Mouse (Mus musculus) kidney, embryonic 15.5 days (tissue): Measurements from ENCODE around the gene Gm10518. TPM values are rescaled to one million over a fixed set of nuclear protein-coding genes. Genes with fewer than 3 reads are reported as not detected.

Source experiments
- ATAC-seq: fragments of 200-750 bp; cut with Nextera tagmentation; replicated peaks from 2 replicates; pipeline ENCODE4 v1.8.0; 2017; ENCODE audit warnings: moderate TSS enrichment; ENCODE audit not compliant: low FRiP score
- H3K27ac ChIP-seq: fragments of 300-500 bp; sonication (generic); 2 replicates; pipeline ENCODE4 v1.5.1; 2015; ENCODE audit warnings: mild to moderate bottlenecking, inconsistent platforms
- H3K27me3 ChIP-seq: fragments of 300-500 bp; sonication (generic); 2 replicates; pipeline ENCODE4 v1.6.1; 2015; ENCODE audit warnings: inconsistent platforms
- H3K36me3 ChIP-seq: fragments of 300-500 bp; sonication (generic); 2 replicates; pipeline ENCODE4 v1.6.1; 2015; ENCODE audit warnings: inconsistent platforms
- H3K4me1 ChIP-seq: fragments of 300-500 bp; sonication (generic); 2 replicates; pipeline ENCODE4 v1.6.1; 2015; ENCODE audit warnings: inconsistent platforms
- H3K4me2 ChIP-seq: fragments of 300-500 bp; sonication (generic); 2 replicates; pipeline ENCODE4 v1.6.1; 2015; ENCODE audit warnings: moderate library complexity, mild to moderate bottlenecking, inconsistent platforms
- H3K4me3 ChIP-seq: fragments of 300-500 bp; sonication (generic); replicated peaks from 2 replicates; pipeline ENCODE4 v1.5.1; 2015; ENCODE audit warnings: mild to moderate bottlenecking, inconsistent platforms
- H3K9ac ChIP-seq: fragments of 300-500 bp; sonication (generic); 2 replicates; pipeline ENCODE4 v1.6.1; 2015; ENCODE audit warnings: mild to moderate bottlenecking, inconsistent platforms
- H3K9me3 ChIP-seq: fragments of 300-500 bp; sonication (generic); replicated peaks from 2 replicates; pipeline ENCODE4 v1.6.1; 2016; ENCODE audit warnings: inconsistent platforms
- WGBS: fragments of 180-500 bp; shearing (Covaris S2); methylation state at CpG from one replicate; pipeline ENCODE4 v1.1.7; 2015; ENCODE audit warnings: mixed read lengths; 5-methylcytosine and 5-hydroxymethylcytosine counted together
- polyA plus RNA-seq: library from polyadenylated mRNA; unstranded; fragments of >200 nt; fragmentation: Nextera tagmentation; extraction: Ambion mirVana; gene quantifications from 2 replicates; pipeline ENCODE4 v1.2.1, GENCODE M21; 2015

Gene Gm10518
- polyA plus RNA-seq, 1 experiment from 2014 or later, result not detected

GRCm38 (mm10) chr1:179836426-179837404 is 33.5 kb downstream of the Gm10518 start:
- Histone ChIP-seq H3K9ac (no peak overlapping the region), H3K27me3 (no peaks in the 10 kb centered on the region), H3K4me1 (0 out of 2 replicates have a peak, but pooled peaks cover 6% of the 10 kb centered on the region), H3K4me3 (no peak overlapping the region), H3K36me3 (no peaks in the 10 kb centered on the region), H3K27ac (peak overlapping the region; percentile 88), H3K9me3 (peaks cover 10% of the 10 kb centered on the region), H3K4me2 (peak overlapping the region; percentile 16; the same call in 1 of the 2 replicates)
- peak; percentile 71 for ATAC-seq
- WGBS, result 70% methylated on average over 7 of the region's 7 CpGs

GRCm38 (mm10) chr1:179842568-179842967 is 39.4 kb downstream of the Gm10518 start:
- Histone ChIP-seq H3K9me3 (no peaks in the 10 kb centered on the region), H3K36me3 (no peaks in the 10 kb centered on the region), H3K4me2 (no peak overlapping the region), H3K4me1 (peaks cover 15% of the 10 kb centered on the region), H3K27me3 (no peaks in the 10 kb centered on the region), H3K4me3 (no peak overlapping the region), H3K27ac (no peak overlapping the region), H3K9ac (no peak overlapping the region)
- 85% methylated on average over 7 of the region's 7 CpGs for WGBS
- ATAC-seq, result no peak

DNA sequence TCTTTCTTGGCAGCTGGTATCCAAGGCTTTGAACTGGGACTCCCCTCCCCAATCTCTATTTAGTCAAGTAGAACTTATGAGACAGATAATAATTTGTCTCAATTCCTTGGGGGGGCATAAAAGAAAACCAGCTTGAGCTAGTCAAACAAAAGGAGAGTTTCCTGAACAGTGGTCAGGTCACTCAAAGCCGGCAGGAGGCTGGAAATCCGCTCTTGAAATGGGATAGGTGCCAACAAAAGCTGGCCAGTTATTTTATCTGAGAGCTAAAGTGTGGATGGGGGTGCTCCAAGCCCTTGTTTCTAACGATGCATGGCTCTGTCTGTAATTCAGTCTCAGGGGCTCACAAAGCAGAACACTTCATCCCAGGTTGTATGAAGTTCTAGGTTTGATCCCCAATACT is 40.8 kb downstream of the Gm10518 start:
- no peak overlapping the region for H3K4me2 ChIP-seq
- no peak overlapping the region for H3K9ac ChIP-seq
- peaks cover 20% of the 10 kb centered on the region for H3K4me1 ChIP-seq
- H3K36me3 ChIP-seq, result no peaks in the 10 kb centered on the region
- no peak overlapping the region for H3K4me3 ChIP-seq
- WGBS, result 18% methylated on average over 3 of the region's 3 CpGs
- 0 out of 2 replicates have a peak overlapping the region, but pooled peaks have one; percentile 16 for H3K27ac ChIP-seq
- no peaks in the 10 kb centered on the region for H3K9me3 ChIP-seq
- H3K27me3 ChIP-seq, result no peaks in the 10 kb centered on the region
- no peak for ATAC-seq

- H3K36me3 ChIP-seq, result no peaks in the 10 kb centered on the region
- WGBS, result 26% methylated on average over 5 of the region's 5 CpGs
- ATAC-seq, result peak; percentile 49; the same call in 1 of the 2 replicates
- no peak overlapping the region for H3K4me2 ChIP-seq
- H3K4me1 ChIP-seq, result peaks cover 20% of the 10 kb centered on the region
- H3K4me3 ChIP-seq, result no peak overlapping the region
- no peaks in the 10 kb centered on the region for H3K9me3 ChIP-seq
- no peak overlapping the region for H3K27ac ChIP-seq
- no peaks in the 10 kb centered on the region for H3K27me3 ChIP-seq
- no peak overlapping the region for H3K9ac ChIP-seq
These were observed 41.7 kb downstream of the Gm10518 start for GRCm38 (mm10) chr1:179844894-179845293.

DNA sequence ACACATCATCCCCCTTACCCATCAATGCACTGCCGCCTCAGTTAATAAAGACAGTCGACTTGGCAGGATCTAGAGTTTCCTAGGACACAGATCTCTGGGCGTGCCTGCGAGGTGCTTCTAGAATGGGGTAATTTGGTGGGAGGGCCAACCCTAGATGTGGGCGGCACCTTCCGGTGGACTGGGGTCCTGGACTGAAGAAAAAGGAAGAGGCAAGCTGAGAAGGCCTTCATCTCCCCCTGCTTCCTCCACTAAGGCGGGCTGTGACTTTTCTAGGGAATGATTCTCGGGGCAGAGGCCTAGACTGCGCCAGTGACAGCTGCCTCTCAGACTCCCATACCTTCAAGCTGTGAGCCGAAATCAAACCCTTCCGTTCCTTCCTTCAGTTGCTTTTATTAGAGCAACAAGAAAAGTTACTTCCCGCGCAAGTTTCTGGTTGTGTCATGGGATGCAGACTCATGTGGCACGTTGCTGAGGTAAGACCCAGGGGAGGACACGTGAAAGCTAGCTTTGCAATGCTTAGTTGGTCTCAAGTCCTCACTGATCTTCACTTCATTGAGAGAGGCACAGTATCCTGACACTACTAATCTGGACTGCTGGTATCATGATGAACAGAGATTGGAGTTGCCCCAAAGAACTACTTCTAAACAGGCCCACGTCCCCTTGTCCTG is 42.8 kb downstream of the Gm10518 start:
- Histone ChIP-seq H3K4me3 (no peak overlapping the region), H3K27me3 (no peaks in the 10 kb centered on the region), H3K9me3 (no peaks in the 10 kb centered on the region), H3K4me1 (peaks cover 20% of the 10 kb centered on the region), H3K9ac (no peak overlapping the region), H3K27ac (no peak overlapping the region), H3K36me3 (no peaks in the 10 kb centered on the region), H3K4me2 (no peak overlapping the region)
- WGBS, result 83% methylated on average over 16 of the region's 16 CpGs
- ATAC-seq, result no peak

- H3K27ac ChIP-seq, result no peak overlapping the region
- H3K9me3 ChIP-seq, result no peaks in the 10 kb centered on the region
- H3K27me3 ChIP-seq, result no peaks in the 10 kb centered on the region
- peaks cover 20% of the 10 kb centered on the region for H3K4me1 ChIP-seq
- H3K4me3 ChIP-seq, result no peak overlapping the region; the same call in 1 of the 2 replicates
- WGBS, result 49% methylated on average over 7 of the region's 7 CpGs
- H3K4me2 ChIP-seq, result peak overlapping the region; percentile 74
- no peak overlapping the region for H3K9ac ChIP-seq
- no peaks in the 10 kb centered on the region for H3K36me3 ChIP-seq
- no peak for ATAC-seq
These were observed 44.0 kb downstream of the Gm10518 start for GRCm38 (mm10) chr1:179847173-179847572.

DNA sequence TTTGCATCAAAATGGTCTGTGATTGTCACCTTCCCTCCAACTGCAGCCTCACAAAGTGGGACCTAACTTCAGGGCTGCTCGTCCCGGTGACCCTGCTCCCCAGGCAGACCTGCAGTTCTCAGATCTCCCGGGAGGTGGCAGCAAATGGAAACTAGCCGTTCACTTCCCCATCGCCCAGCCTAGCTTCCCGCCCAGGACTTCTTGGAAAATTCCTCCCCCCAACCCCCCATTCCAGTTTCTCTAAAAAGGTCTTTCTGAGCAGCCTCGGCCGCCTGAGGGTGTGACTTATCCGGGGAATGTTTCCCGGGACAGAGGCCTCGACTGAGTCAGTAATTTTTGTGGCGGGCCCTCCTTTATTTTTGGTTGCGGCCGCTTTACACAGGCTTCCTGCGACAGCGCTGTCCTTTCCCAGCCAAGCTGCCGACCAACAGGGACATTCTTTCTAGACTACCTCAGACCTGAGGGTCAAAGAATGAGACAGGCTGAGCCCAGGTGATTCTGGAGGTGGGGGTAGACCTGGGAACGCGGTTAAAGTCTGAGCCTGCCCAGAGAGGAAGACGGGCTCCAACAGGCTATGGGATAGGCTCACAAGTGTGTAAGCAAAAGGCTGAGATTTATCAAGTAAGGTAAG is 44.7 kb downstream of the Gm10518 start:
- peak overlapping the region; percentile 61 for H3K9ac ChIP-seq
- WGBS, result 2% methylated on average over 20 of the region's 20 CpGs
- peak; percentile 74 for ATAC-seq

GRCm38 (mm10) chr1:179853421-179853820 is 50.2 kb downstream of the Gm10518 start:
- no peak for ATAC-seq
- no peak overlapping the region for H3K4me3 ChIP-seq
- H3K4me1 ChIP-seq, result peaks cover under 1% of the 10 kb centered on the region
- H3K36me3 ChIP-seq, result no peaks in the 10 kb centered on the region
- no peaks in the 10 kb centered on the region for H3K27me3 ChIP-seq
- H3K27ac ChIP-seq, result no peak overlapping the region
- no peak overlapping the region for H3K9ac ChIP-seq
- no peaks in the 10 kb centered on the region for H3K9me3 ChIP-seq
- H3K4me2 ChIP-seq, result no peak overlapping the region
- 43% methylated on average over 4 of the region's 4 CpGs for WGBS

More for the DNA sequence above, 44.7 kb downstream of the Gm10518 start:
- H3K4me3 ChIP-seq, result peak overlapping the region; percentile 47
- peak overlapping the region; percentile 59 for H3K27ac ChIP-seq
- H3K9me3 ChIP-seq, result no peaks in the 10 kb centered on the region
- peaks cover 20% of the 10 kb centered on the region for H3K4me1 ChIP-seq
- H3K27me3 ChIP-seq, result no peaks in the 10 kb centered on the region
- H3K4me2 ChIP-seq, result peak overlapping the region; percentile 74
- H3K36me3 ChIP-seq, result no peaks in the 10 kb centered on the region

Other genes starting within 250 kb of the Gm10518 start
- 73.1 and 74.8 TPM in 2 replicates for gene Sccpdh, start 135.2 kb upstream of the Gm10518 start, polyA plus RNA-seq
- not detected in 2 replicates for gene Kif28, start 58.1 kb upstream of the Gm10518 start, polyA plus RNA-seq
- 23.4 and 28.8 TPM in 2 replicates for gene Ahctf1, start 304 bp downstream of the Gm10518 start, polyA plus RNA-seq
- gene Cdc42bpa, start 157.1 kb downstream of the Gm10518 start, polyA plus RNA-seq, result 18.0 and 18.5 TPM in 2 replicates